Mouse (Mus musculus) cortical plate, adult 2 months (tissue): ENCODE measurements around the gene Plekhm3. TPM values are rescaled to one million over a fixed set of nuclear protein-coding genes. Genes with fewer than 3 reads are reported as not detected.

Experiments
- H3K27ac ChIP-seq: fragments of 200-500 bp; 2 replicates; pipeline ENCODE4 v1.5.1; 2012; ENCODE audit warnings: low read length, control low read depth, inconsistent platforms; ENCODE audit not compliant: insufficient read depth
- H3K4me1 ChIP-seq: fragments of 200-500 bp; 2 replicates; pipeline ENCODE4 v1.6.1; 2011; ENCODE audit warnings: low read length; ENCODE audit not compliant: control insufficient read depth, insufficient read depth
- H3K4me3 ChIP-seq: fragments of 200-500 bp; 2 replicates; pipeline ENCODE4 v1.5.1; 2011; ENCODE audit warnings: mild to moderate bottlenecking, low read length, control low read depth; ENCODE audit not compliant: insufficient read depth
- CTCF ChIP-seq: fragments of 200-500 bp; IDR thresholded peaks from 2 replicates; pipeline ENCODE4 v1.5.1; 2011; ENCODE audit warnings: mild to moderate bottlenecking, control low read depth, low read length; ENCODE audit not compliant: insufficient read depth; ENCODE audit errors: extremely low read depth
- POLR2A ChIP-seq: fragments of 200-500 bp; IDR thresholded peaks from 2 replicates; pipeline ENCODE4 v1.6.1; 2011; ENCODE audit warnings: mild to moderate bottlenecking, low read length, control low read depth; ENCODE audit not compliant: insufficient read depth; ENCODE audit errors: extremely low read depth
- polyA plus RNA-seq: library from polyadenylated mRNA; depleted of rRNA; stranded (reverse); fragments of >200 nt; gene quantifications from 2 replicates; pipeline ENCODE4 v1.2.3, GENCODE M21; 2012

Plekhm3 gene
- polyA plus RNA-seq, 1 experiment, result 15.4 TPM

GRCm38 (mm10) chr1:64757766-64758165, 198.9 kb downstream of the Plekhm3 start:
- Histone ChIP-seq H3K27ac (no peak overlapping the region), H3K4me3 (no peak overlapping the region), H3K4me1 (no peaks in the 10 kb centered on the region)
- TF ChIP-seq POLR2A (no peak), CTCF (no peak)

GRCm38 (mm10) chr1:64757254-64757653, 199.4 kb downstream of the Plekhm3 start:
- no peak overlapping the region for H3K27ac ChIP-seq
- H3K4me1 ChIP-seq, result no peaks in the 10 kb centered on the region
- TF ChIP-seq CTCF (no peak), POLR2A (no peak)
- H3K4me3 ChIP-seq, result no peak overlapping the region

DNA sequence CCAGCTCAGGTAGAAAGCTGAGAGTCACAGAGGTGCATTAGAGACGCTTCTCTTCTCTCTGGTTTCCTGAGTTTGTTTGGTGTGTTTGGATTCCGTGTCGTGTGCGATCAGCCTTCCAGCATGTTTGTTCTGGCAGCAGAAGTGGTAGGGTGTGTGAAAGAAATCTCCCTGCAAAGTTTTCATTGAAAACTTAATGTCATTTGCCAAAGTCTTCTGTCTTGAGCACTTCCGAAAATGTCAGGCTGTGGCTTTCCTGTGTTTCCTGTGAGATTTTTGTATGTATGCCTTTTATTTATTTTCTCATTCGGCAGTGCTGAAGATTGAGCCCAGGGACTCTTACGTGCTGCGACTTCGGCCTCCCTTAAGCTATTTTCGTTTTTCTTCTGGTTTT, 200.0 kb downstream of the Plekhm3 start:
- Histone ChIP-seq H3K27ac (no peak overlapping the region), H3K4me1 (no peaks in the 10 kb centered on the region), H3K4me3 (no peak overlapping the region)
- TF ChIP-seq CTCF (no peak), POLR2A (no peak)

DNA sequence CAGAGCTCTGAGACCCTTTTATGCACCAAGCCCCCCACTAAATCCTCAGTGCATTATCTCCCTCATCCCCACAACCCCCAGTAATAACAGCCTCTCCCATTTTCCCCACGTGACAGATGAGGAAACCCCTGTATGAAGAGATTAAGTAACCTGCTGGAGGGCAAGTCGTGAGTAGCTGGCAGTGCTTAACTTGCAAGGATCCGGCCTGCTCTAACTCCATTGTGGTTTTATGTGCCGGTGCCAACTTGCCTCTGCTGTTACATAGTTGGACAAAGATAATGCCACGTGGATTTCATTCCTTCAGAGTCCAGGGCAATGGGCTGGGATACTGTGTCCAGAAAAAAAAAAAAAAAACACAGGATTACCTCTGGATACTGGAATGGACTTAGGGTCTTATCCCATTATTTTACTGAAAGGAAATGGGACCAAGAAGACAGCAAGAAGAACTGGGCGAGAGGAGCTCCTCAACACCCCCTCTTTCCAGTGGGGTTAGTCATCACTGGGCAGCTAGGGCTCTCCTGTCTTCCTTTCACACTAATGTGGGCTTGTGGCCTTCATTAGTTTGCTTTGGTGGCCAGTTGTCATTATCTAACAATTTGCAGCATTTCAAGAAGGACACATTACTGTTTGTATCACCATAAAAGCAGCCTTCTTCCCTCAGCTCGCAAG, 200.5 kb downstream of the Plekhm3 start:
- TF ChIP-seq CTCF (no peak), POLR2A (no peak)
- no peak overlapping the region for H3K27ac ChIP-seq
- no peaks in the 10 kb centered on the region for H3K4me1 ChIP-seq
- no peak overlapping the region for H3K4me3 ChIP-seq

- no peak for TF ChIP-seq POLR2A
- no peak for TF ChIP-seq CTCF
- H3K27ac ChIP-seq, result no peak overlapping the region
Measured at GRCm38 (mm10) chr1:64754658-64755057, 202.0 kb downstream of the Plekhm3 start.

GRCm38 (mm10) chr1:64753668-64754067, 203.0 kb downstream of the Plekhm3 start:
- TF ChIP-seq CTCF (no peak), POLR2A (no peak)
- H3K4me1 ChIP-seq, result no peaks in the 10 kb centered on the region

More at GRCm38 (mm10) chr1:64754658-64755057, 202.0 kb downstream of the Plekhm3 start:
- Histone ChIP-seq H3K4me1 (no peaks in the 10 kb centered on the region), H3K4me3 (no peak overlapping the region)

GRCm38 (mm10) chr1:64753109-64753508, 203.5 kb downstream of the Plekhm3 start:
- TF ChIP-seq CTCF, result no peak
- no peak for TF ChIP-seq POLR2A
- H3K4me1 ChIP-seq, result no peaks in the 10 kb centered on the region
- H3K27ac ChIP-seq, result no peak overlapping the region
- no peak overlapping the region for H3K4me3 ChIP-seq

More at GRCm38 (mm10) chr1:64753668-64754067, 203.0 kb downstream of the Plekhm3 start:
- Histone ChIP-seq H3K27ac (no peak overlapping the region), H3K4me3 (no peak overlapping the region)

DNA sequence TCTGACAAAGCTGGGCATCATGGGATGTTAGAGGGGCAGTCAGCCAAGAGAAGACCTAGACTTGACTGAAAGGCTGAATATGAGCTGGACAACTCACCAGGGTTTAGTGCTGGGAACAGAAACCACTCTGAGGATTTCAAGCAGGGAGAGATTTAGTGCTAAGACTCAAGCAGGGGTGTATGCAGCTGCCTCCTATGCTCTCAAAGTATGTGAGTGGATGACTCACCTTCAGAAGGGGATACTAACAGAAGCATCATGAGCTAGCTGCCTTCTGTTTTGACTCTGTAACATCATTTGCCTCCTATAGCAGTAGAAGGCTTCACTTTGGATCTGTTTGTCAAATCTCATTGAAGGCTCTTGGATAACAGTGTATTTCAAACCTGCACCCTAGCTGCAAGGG, 212.0 kb downstream of the Plekhm3 start:
- TF ChIP-seq CTCF (no peak), POLR2A (no peak)
- Histone ChIP-seq H3K27ac (no peak overlapping the region), H3K4me1 (no peaks in the 10 kb centered on the region), H3K4me3 (no peak overlapping the region)

DNA sequence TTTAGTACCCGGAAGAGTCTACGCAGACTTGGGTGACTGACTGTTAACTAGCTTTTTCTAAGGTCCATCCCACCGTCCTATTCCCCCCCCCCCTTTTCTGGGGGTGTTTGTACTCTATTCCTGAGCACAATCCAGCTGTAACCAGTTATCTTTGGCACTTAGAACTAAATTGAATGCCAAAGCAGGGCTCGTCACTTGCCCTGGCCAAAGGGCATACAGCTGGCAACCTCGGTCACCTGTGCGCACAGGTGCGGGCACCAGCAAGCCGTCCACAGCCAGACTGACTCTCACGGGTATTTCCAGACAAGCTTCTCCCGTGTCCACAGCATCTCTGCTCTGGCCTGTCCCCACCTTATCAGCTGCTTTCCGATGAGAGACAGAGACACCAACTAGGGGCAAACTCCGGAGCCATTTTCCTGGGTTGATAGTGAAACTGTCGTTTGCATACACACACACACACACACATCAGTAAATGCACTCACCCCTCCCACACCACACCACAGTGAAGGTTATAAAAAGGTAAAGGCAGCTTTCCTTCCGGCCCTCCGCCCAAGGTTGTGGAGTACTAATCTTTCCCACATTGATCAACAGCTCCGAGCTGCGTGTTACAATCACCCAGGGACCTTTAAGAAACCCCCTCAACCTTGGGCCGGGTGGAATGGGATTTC, 213.7 kb downstream of the Plekhm3 start:
- Histone ChIP-seq H3K4me1 (no peaks in the 10 kb centered on the region; the same call in 1 of the 2 replicates), H3K27ac (no peak overlapping the region), H3K4me3 (no peak overlapping the region)
- TF ChIP-seq CTCF, result no peak
- TF ChIP-seq POLR2A, result no peak

GRCm38 (mm10) chr1:64738661-64739082, 218.0 kb downstream of the Plekhm3 start:
- peaks cover 2% of the 10 kb centered on the region; the same call in 1 of the 2 replicates for H3K4me1 ChIP-seq
- H3K27ac ChIP-seq, result no peak overlapping the region
- no peak for TF ChIP-seq CTCF
- TF ChIP-seq POLR2A, result no peak
- no peak overlapping the region for H3K4me3 ChIP-seq
